Mouse (Mus musculus) heart, embryonic 16.5 days (tissue): ENCODE data around the gene Bpnt1. TPM values are rescaled to one million over a fixed set of nuclear protein-coding genes. Genes with fewer than 3 reads are reported as not detected.

Experiments
- ATAC-seq: fragments of 200-750 bp; cut with Nextera tagmentation; replicated peaks from 2 replicates; pipeline ENCODE4 v1.8.0; 2017; ENCODE audit warnings: moderate number of reproducible peaks; ENCODE audit not compliant: insufficient read depth, low FRiP score; ENCODE audit errors: extremely low read depth
- H3K27ac ChIP-seq: fragments of 300-500 bp; sonication (generic); 2 replicates; pipeline ENCODE4 v1.5.1; 2014; ENCODE audit warnings: mild to moderate bottlenecking, low read length, control low read depth, moderate library complexity
- H3K27me3 ChIP-seq: fragments of 300-500 bp; sonication (generic); 2 replicates; pipeline ENCODE4 v1.6.1; 2014; ENCODE audit warnings: low read length, mixed read lengths; ENCODE audit not compliant: control insufficient read depth, insufficient read depth
- H3K36me3 ChIP-seq: fragments of 300-500 bp; sonication (generic); 2 replicates; pipeline ENCODE4 v1.6.1; 2014; ENCODE audit not compliant: control insufficient read depth, insufficient read depth
- H3K4me1 ChIP-seq: fragments of 300-500 bp; sonication (generic); 2 replicates; pipeline ENCODE4 v1.6.1; 2014; ENCODE audit warnings: low read length, mixed read lengths; ENCODE audit not compliant: control insufficient read depth, insufficient read depth
- H3K4me2 ChIP-seq: fragments of 300-500 bp; sonication (generic); 2 replicates; pipeline ENCODE4 v1.6.1; 2014; ENCODE audit warnings: low read depth, mild to moderate bottlenecking, control low read depth, low read length
- H3K4me3 ChIP-seq: fragments of 300-500 bp; sonication (generic); 2 replicates; pipeline ENCODE4 v1.5.1; 2014; ENCODE audit warnings: mild to moderate bottlenecking, control low read depth, low read length
- H3K9ac ChIP-seq: fragments of 300-500 bp; sonication (generic); 2 replicates; pipeline ENCODE4 v1.6.1; 2014; ENCODE audit warnings: low read length, control low read depth
- H3K9me3 ChIP-seq: fragments of 300-500 bp; sonication (generic); replicated peaks from 2 replicates; pipeline ENCODE4 v1.6.1; 2016; ENCODE audit warnings: low read length; ENCODE audit not compliant: control insufficient read depth
- WGBS: fragments of 180-500 bp; shearing (Covaris S2); extraction: QIAGEN DNeasy Blood & Tissue Kit; methylation state at CpG from one replicate; pipeline ENCODE4 v1.1.7; 2014; 5-methylcytosine and 5-hydroxymethylcytosine counted together
- polyA plus RNA-seq: library from polyadenylated mRNA; unstranded; fragments of >200 nt; fragmentation: Nextera tagmentation; extraction: Ambion mirVana; gene quantifications from 2 replicates; pipeline ENCODE4 v1.2.1, GENCODE M21; 2015

Bpnt1 gene
- polyA plus RNA-seq, 1 experiment from 2014 or later, result 33.6 TPM

GRCm38 (mm10) chr1:185296850-185297249, 35.1 kb upstream of the Bpnt1 start:
- Histone ChIP-seq H3K36me3 (peaks cover 43% of the 10 kb centered on the region), H3K4me3 (no peak overlapping the region), H3K27ac (no peak overlapping the region), H3K9ac (no peak overlapping the region), H3K9me3 (no peaks in the 10 kb centered on the region), H3K27me3 (no peaks in the 10 kb centered on the region), H3K4me1 (no peaks in the 10 kb centered on the region), H3K4me2 (no peak overlapping the region)
- no peak for ATAC-seq
- WGBS, result 90% methylated on average over 7 of the region's 7 CpGs

- no peak overlapping the region for H3K9ac ChIP-seq
- ATAC-seq, result no peak
- H3K36me3 ChIP-seq, result peaks cover 45% of the 10 kb centered on the region
- H3K27me3 ChIP-seq, result no peaks in the 10 kb centered on the region
- H3K9me3 ChIP-seq, result no peaks in the 10 kb centered on the region
- H3K27ac ChIP-seq, result no peak overlapping the region
- H3K4me2 ChIP-seq, result no peak overlapping the region
- WGBS, result 91% methylated on average over 8 of the region's 8 CpGs
- H3K4me3 ChIP-seq, result no peak overlapping the region
- no peaks in the 10 kb centered on the region for H3K4me1 ChIP-seq
These were observed 33.5 kb upstream of the Bpnt1 start for GRCm38 (mm10) chr1:185298496-185298895.

DNA sequence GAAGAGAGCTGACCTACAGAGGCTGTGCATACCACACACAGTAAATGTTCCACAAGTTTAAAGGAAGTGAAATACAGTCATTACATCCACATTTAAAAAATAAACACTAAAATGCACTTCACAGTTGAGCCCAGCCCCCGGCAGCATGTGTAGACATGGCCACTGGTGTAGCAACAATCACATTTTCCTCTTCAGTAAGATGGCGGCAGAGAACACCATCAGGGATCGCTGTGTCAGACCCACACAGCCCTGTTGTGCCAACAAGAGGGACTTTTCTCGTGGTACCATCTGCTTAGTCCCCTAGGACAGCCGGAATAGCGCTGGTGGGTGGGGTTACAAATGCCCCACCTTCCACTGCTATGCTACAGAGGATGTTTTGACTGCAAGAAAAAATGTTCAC, 29.1 kb upstream of the Bpnt1 start:
- H3K4me2 ChIP-seq, result no peak overlapping the region
- peaks cover 24% of the 10 kb centered on the region for H3K36me3 ChIP-seq
- no peak for ATAC-seq
- no peak overlapping the region for H3K27ac ChIP-seq
- H3K27me3 ChIP-seq, result no peaks in the 10 kb centered on the region
- no peak overlapping the region for H3K9ac ChIP-seq
- 92% methylated on average over 6 of the region's 6 CpGs for WGBS
- no peak overlapping the region for H3K4me3 ChIP-seq
- H3K4me1 ChIP-seq, result no peaks in the 10 kb centered on the region
- H3K9me3 ChIP-seq, result 0 out of 2 replicates have a peak, but pooled peaks cover 2% of the 10 kb centered on the region

DNA sequence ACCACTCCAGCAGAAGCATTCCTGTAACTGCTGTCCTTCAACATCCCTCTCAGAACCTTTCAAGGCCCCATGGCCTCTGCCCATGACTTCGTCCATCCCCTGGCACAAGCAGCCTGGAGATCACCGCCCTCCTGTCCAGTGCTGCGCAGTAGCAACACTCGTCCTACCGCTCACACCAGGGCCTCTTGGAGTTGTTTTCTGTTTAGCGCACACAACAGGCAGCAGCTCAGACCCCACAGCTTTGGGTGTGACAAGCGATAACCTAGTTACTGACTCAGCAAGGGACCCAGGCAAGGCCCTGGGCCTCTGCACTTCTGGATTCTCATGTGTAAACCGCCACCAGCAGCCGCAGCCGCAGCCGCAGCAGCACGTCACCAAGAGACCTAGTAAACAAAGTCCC, 25.1 kb upstream of the Bpnt1 start:
- H3K27me3 ChIP-seq, result no peaks in the 10 kb centered on the region
- no peak for ATAC-seq
- H3K4me2 ChIP-seq, result no peak overlapping the region
- peaks cover 20% of the 10 kb centered on the region for H3K36me3 ChIP-seq
- no peak overlapping the region for H3K27ac ChIP-seq
- H3K9me3 ChIP-seq, result 0 out of 2 replicates have a peak, but pooled peaks cover 2% of the 10 kb centered on the region
- no peak overlapping the region for H3K4me3 ChIP-seq
- peaks cover 12% of the 10 kb centered on the region for H3K4me1 ChIP-seq
- H3K9ac ChIP-seq, result no peak overlapping the region
- WGBS, result 94% methylated on average over 12 of the region's 12 CpGs

GRCm38 (mm10) chr1:185307645-185308044, 24.3 kb upstream of the Bpnt1 start:
- peaks cover 17% of the 10 kb centered on the region for H3K36me3 ChIP-seq
- WGBS, result 94% methylated on average over 7 of the region's 7 CpGs
- ATAC-seq, result no peak
- no peak overlapping the region for H3K4me2 ChIP-seq
- no peak overlapping the region for H3K4me3 ChIP-seq
- H3K4me1 ChIP-seq, result peaks cover 17% of the 10 kb centered on the region
- H3K9me3 ChIP-seq, result 0 out of 2 replicates have a peak, but pooled peaks cover 2% of the 10 kb centered on the region
- no peak overlapping the region for H3K27ac ChIP-seq
- no peak overlapping the region for H3K9ac ChIP-seq
- H3K27me3 ChIP-seq, result no peaks in the 10 kb centered on the region

GRCm38 (mm10) chr1:185308334-185308733, 23.6 kb upstream of the Bpnt1 start:
- Histone ChIP-seq H3K36me3 (peaks cover 17% of the 10 kb centered on the region), H3K27me3 (no peaks in the 10 kb centered on the region), H3K27ac (peak overlapping the region; percentile 74; the same call in 1 of the 2 replicates), H3K9ac (no peak overlapping the region), H3K4me2 (peak overlapping the region; percentile 36; the same call in 1 of the 2 replicates), H3K4me1 (peaks cover 17% of the 10 kb centered on the region), H3K4me3 (no peak overlapping the region), H3K9me3 (0 out of 2 replicates have a peak, but pooled peaks cover 2% of the 10 kb centered on the region)
- ATAC-seq, result no peak
- WGBS, result 96% methylated on average over 2 of the region's 2 CpGs

DNA sequence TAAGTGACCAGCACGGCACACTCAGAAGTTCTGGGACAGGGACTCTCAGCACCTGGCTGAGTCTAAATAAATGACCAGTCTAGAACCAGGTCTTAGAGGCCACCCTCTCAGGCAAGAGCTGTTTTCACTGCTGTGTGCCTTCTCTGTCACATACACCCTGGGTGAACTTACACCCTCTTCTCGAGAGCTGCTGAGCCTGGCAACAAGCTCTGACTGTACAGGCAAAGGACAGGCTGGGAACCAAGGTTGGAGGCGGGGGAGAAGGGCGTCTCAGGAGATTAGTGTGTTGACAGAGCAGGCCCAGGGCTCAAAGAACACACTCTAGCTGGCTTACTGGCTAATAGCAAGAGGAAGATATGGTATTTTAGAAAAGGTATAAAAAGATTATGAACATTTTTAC, 23.0 kb upstream of the Bpnt1 start:
- H3K4me3 ChIP-seq, result no peak overlapping the region; the same call in 1 of the 2 replicates
- H3K27me3 ChIP-seq, result no peaks in the 10 kb centered on the region
- WGBS, result 21% methylated on average over 4 of the region's 4 CpGs
- peak overlapping the region; percentile 36 for H3K4me2 ChIP-seq
- H3K9me3 ChIP-seq, result 0 out of 2 replicates have a peak, but pooled peaks cover 2% of the 10 kb centered on the region
- peak overlapping the region; percentile 74 for H3K27ac ChIP-seq
- peaks cover 17% of the 10 kb centered on the region for H3K4me1 ChIP-seq
- 0 out of 2 replicates have a peak overlapping the region, but pooled peaks have one; percentile 25 for H3K9ac ChIP-seq
- H3K36me3 ChIP-seq, result peaks cover 23% of the 10 kb centered on the region
- ATAC-seq, result peak; percentile 87

DNA sequence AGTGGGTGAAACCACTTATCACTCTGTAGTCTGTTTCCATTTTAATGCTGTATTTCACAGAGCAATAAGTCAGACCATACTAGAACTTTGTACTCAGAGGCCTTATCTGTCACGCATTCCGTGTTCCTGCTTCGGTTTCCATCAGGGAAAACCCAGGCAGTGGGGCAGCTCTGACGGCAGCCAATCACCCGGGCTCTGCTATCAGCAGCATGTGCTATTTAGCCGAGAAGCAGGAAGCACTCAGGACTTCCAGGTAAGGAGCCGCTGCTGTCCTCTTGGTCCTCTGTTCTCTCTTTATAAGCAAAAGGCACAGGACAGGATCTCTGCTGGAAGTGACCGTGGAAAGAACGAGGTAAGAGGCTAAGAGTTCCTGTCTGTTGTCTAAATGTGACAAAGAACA, 20.0 kb upstream of the Bpnt1 start:
- peak; percentile 76 for ATAC-seq
- H3K9me3 ChIP-seq, result no peaks in the 10 kb centered on the region
- 25% methylated on average over 9 of the region's 9 CpGs for WGBS
- H3K4me2 ChIP-seq, result peak overlapping the region; percentile 40
- H3K27me3 ChIP-seq, result no peaks in the 10 kb centered on the region
- H3K27ac ChIP-seq, result peak overlapping the region; percentile 77
- peaks cover 17% of the 10 kb centered on the region for H3K4me1 ChIP-seq
- H3K9ac ChIP-seq, result no peak overlapping the region; the same call in 1 of the 2 replicates
- H3K4me3 ChIP-seq, result peak overlapping the region; percentile 24; the same call in 1 of the 2 replicates
- peaks cover 30% of the 10 kb centered on the region for H3K36me3 ChIP-seq

DNA sequence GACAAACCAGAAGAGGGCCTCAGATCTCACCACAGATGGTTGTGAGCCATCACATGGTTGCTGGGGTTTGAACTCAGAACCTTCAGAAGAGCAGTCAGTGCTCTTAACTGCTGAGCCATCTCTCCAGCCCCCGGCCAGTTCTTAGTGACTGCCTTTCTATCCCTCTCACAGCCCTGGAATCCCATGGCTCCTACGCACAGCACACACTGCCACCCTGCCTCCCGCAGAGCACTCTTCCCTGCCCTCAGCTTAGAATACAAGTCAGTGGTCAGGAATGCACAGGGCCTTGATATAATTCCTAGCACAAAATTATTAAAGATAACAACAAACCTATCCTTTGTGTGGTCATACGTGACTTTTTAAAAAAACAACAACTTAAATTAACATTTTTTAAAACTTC, 17.4 kb upstream of the Bpnt1 start:
- Histone ChIP-seq H3K27me3 (no peaks in the 10 kb centered on the region), H3K4me1 (peaks cover 11% of the 10 kb centered on the region), H3K9me3 (no peaks in the 10 kb centered on the region), H3K27ac (no peak overlapping the region), H3K36me3 (peaks cover 40% of the 10 kb centered on the region), H3K9ac (no peak overlapping the region), H3K4me2 (no peak overlapping the region), H3K4me3 (no peak overlapping the region)
- 74% methylated on average over 4 of the region's 4 CpGs for WGBS
- ATAC-seq, result no peak
